Mouse (Mus musculus): Measurements from ENCODE around the gene Ttll11. TPM values are rescaled to one million over a fixed set of nuclear protein-coding genes. Genes with fewer than 3 reads are reported as not detected.

Ttll11 gene
- polyA plus RNA-seq, 1 experiment from 2014 or later = 0.63 TPM

DNA sequence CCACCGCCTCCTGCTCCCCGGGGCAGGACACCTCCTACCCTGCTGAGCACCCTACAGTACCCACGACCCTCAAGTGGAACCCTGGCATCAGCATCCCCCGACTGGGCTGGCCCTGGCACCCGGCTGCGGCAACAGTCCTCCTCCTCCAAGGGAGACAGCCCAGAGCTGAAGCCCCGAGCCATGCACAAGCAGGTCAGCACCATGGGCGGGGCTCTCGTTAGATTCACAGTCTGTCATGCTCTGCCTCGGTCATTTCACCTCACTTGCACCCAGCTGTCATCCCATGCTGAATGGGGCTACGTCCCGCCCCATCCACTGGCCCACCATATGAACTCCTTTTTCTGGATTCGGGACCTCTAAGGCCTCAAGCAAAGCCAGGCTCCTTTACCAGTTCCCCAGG is 259.2 kb downstream of the Ttll11 start:
- 78% methylated on average over 13 of the region's 13 CpGs for WGBS (ENCODE audit: insufficient replicate concordance)
- no peak overlapping the region for H3K9ac ChIP-seq
- no peak overlapping the region for H3K27ac ChIP-seq (replicated peaks)
- no peak for ATAC-seq (ENCODE audit: insufficient read depth)
- H3K36me3 ChIP-seq (replicated peaks) = peaks cover 30% of the 10 kb centered on the region; the same call in 1 of the 2 replicates
- H3K4me1 ChIP-seq (replicated peaks) = 0 out of 2 replicates have a peak, but pooled peaks cover 4% of the 10 kb centered on the region
- H3K4me2 ChIP-seq = no peak overlapping the region
- no peaks in the 10 kb centered on the region for H3K27me3 ChIP-seq
- no peaks in the 10 kb centered on the region for H3K9me3 ChIP-seq (replicated peaks)
- no peak overlapping the region for H3K4me3 ChIP-seq (replicated peaks)

DNA sequence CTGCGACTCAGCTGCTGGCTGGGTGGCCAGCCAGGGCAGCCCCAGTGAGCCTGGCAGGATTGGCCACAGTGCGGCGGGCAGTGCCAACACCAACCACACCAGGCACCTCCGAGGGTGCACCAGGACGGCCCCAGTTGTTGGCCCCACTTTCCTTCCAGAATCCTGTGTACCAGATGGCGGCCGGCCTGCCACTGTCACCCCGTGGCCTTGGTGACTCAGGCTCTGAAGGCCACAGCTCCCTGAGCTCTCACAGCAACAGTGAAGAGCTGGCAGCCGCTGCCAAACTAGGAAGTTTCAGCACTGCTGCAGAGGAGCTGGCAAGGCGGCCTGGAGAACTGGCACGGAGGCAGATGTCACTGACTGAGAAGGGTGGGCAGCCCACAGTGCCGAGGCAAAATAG is 259.6 kb downstream of the Ttll11 start:
- H3K36me3 ChIP-seq (replicated peaks) = peaks cover 30% of the 10 kb centered on the region; the same call in 1 of the 2 replicates
- no peak for ATAC-seq (ENCODE audit: insufficient read depth)
- H3K4me3 ChIP-seq (replicated peaks) = no peak overlapping the region
- WGBS (ENCODE audit: insufficient replicate concordance) = 72% methylated on average over 12 of the region's 12 CpGs
- H3K4me1 ChIP-seq (replicated peaks) = 0 out of 2 replicates have a peak, but pooled peaks cover 4% of the 10 kb centered on the region
- H3K9me3 ChIP-seq (replicated peaks) = no peaks in the 10 kb centered on the region
- no peak overlapping the region for H3K9ac ChIP-seq
- H3K27me3 ChIP-seq = no peaks in the 10 kb centered on the region
- no peak overlapping the region for H3K27ac ChIP-seq (replicated peaks)
- no peak overlapping the region for H3K4me2 ChIP-seq

DNA sequence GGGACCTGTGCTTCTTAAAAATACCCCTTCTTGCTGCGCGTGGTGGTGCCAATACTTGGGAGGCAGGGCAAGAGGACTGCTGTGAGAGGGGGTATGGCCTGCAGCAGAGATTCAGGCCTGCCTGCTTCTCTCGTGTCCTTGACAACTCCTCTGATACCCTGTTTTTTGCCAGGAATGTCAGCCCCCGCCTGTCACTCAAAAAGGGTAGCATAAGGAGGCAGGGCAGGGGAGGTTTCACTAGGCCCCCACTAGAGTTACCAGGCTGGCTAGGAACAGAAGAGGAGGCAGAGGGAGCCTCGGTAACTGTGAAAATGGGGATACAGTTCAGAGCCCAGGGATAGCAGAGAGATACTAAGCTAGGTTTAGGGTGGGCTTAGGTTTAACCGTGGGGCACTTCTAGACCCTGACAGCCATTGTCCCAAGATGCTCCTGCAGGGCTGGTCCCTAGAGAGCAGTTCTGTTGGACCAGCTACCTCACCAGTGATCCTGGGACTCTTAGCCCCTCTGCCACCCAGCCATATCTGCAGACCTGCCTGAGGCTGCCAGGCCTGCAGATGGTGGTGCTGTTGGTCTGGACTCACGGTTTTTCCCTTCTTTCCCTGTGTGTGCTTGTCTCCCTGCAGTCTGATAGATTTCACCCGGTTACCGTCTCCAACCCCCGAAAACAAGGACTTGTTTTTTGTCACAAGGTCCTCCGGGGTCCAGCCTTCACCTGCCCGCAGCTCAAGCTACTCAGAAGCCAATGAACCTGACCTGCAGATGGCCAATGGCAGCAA is 260.3 kb downstream of the Ttll11 start:
- Histone ChIP-seq H3K4me1 (replicated peaks) (0 out of 2 replicates have a peak, but pooled peaks cover 4% of the 10 kb centered on the region), H3K4me2 (no peak overlapping the region), H3K9ac (no peak overlapping the region), H3K27me3 (no peaks in the 10 kb centered on the region), H3K4me3 (replicated peaks) (no peak overlapping the region), H3K27ac (replicated peaks) (no peak overlapping the region), H3K36me3 (replicated peaks) (peaks cover 30% of the 10 kb centered on the region; the same call in 1 of the 2 replicates), H3K9me3 (replicated peaks) (no peaks in the 10 kb centered on the region)
- ATAC-seq (ENCODE audit: insufficient read depth) = no peak
- 77% methylated on average over 12 of the region's 12 CpGs for WGBS (ENCODE audit: insufficient replicate concordance)

DNA sequence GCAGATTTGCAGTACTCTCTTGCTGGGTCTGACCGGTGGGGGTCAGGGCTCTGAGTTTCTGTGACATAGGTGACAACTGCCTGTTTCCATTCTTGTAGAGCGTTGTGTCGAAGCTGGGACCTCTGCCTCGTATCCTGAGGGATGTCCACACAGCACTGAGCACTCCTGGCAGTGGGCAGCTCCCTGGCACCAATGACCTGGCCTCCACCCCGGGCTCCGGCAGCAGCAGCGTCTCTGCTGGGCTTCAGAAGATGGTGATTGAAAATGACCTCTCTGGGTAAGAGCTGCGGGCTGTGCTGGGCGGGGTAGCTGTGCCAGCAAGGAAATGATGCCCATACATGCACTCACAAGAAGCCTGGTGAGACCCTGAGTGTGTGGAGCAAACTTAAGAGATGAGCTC is 261.1 kb downstream of the Ttll11 start:
- no peak overlapping the region for H3K4me2 ChIP-seq
- no peak for ATAC-seq (ENCODE audit: insufficient read depth)
- H3K4me1 ChIP-seq (replicated peaks) = 0 out of 2 replicates have a peak, but pooled peaks cover 4% of the 10 kb centered on the region
- H3K9me3 ChIP-seq (replicated peaks) = no peaks in the 10 kb centered on the region
- H3K9ac ChIP-seq = no peak overlapping the region
- H3K27ac ChIP-seq (replicated peaks) = no peak overlapping the region
- peaks cover 28% of the 10 kb centered on the region; the same call in 1 of the 2 replicates for H3K36me3 ChIP-seq (replicated peaks)
- no peak overlapping the region for H3K4me3 ChIP-seq (replicated peaks)
- 73% methylated on average over 9 of the region's 9 CpGs for WGBS (ENCODE audit: insufficient replicate concordance)
- no peaks in the 10 kb centered on the region for H3K27me3 ChIP-seq

- H3K27ac ChIP-seq (replicated peaks) = no peak overlapping the region
- H3K36me3 ChIP-seq (replicated peaks) = peaks cover 25% of the 10 kb centered on the region; the same call in 1 of the 2 replicates
- WGBS (ENCODE audit: insufficient replicate concordance) = 60% methylated on average over 5 of the region's 5 CpGs
- H3K4me1 ChIP-seq (replicated peaks) = 0 out of 2 replicates have a peak, but pooled peaks cover 4% of the 10 kb centered on the region
- H3K27me3 ChIP-seq = no peaks in the 10 kb centered on the region
- no peak overlapping the region for H3K4me3 ChIP-seq (replicated peaks)
- H3K9ac ChIP-seq = no peak overlapping the region
- no peak for ATAC-seq (ENCODE audit: insufficient read depth)
- H3K9me3 ChIP-seq (replicated peaks) = no peaks in the 10 kb centered on the region
- no peak overlapping the region for H3K4me2 ChIP-seq
Observed at GRCm38 (mm10) chr2:35718003-35718500, 261.7 kb downstream of the Ttll11 start.

- H3K9ac ChIP-seq = no peak overlapping the region
- H3K36me3 ChIP-seq (replicated peaks) = peaks cover 14% of the 10 kb centered on the region; the same call in 1 of the 2 replicates
- WGBS (ENCODE audit: insufficient replicate concordance) = 13% methylated on average over 1 of the region's 1 CpGs
- no peak overlapping the region for H3K4me2 ChIP-seq
- H3K4me1 ChIP-seq (replicated peaks) = 0 out of 2 replicates have a peak, but pooled peaks cover 4% of the 10 kb centered on the region
- no peak overlapping the region for H3K4me3 ChIP-seq (replicated peaks)
- ATAC-seq (ENCODE audit: insufficient read depth) = no peak
- no peaks in the 10 kb centered on the region for H3K27me3 ChIP-seq
- no peaks in the 10 kb centered on the region for H3K9me3 ChIP-seq (replicated peaks)
- H3K27ac ChIP-seq (replicated peaks) = no peak overlapping the region
Observed at GRCm38 (mm10) chr2:35716175-35716574, 263.5 kb downstream of the Ttll11 start.

DNA sequence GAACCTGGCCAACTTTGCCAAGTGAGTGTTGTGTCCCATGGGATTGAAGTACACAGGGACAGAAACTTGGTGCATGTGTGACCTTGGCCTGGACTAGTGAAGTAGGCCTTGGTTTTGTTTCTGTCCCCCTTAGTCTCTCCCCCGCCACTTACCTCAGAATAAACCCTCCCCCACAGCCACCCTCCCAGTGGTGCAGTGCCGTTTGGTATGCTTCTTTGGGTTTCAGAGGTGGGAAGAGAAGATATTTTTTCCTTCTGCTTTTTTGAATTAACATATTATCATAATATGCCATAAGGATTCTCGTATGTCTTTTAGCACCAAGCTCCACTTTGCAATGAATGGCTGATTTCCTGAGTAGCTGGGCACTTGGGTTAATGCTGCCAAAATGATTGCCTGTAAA is 264.2 kb downstream of the Ttll11 start:
- ATAC-seq (ENCODE audit: insufficient read depth) = no peak
- H3K27ac ChIP-seq (replicated peaks) = no peak overlapping the region
- 0 out of 2 replicates have a peak, but pooled peaks cover 4% of the 10 kb centered on the region for H3K4me1 ChIP-seq (replicated peaks)
- no peak overlapping the region for H3K4me2 ChIP-seq
- H3K9me3 ChIP-seq (replicated peaks) = no peaks in the 10 kb centered on the region
- H3K9ac ChIP-seq = no peak overlapping the region
- WGBS (ENCODE audit: insufficient replicate concordance) = 54% methylated on average over 3 of the region's 3 CpGs
- no peaks in the 10 kb centered on the region for H3K27me3 ChIP-seq
- H3K4me3 ChIP-seq (replicated peaks) = no peak overlapping the region
- H3K36me3 ChIP-seq (replicated peaks) = peaks cover 13% of the 10 kb centered on the region; the same call in 1 of the 2 replicates

GRCm38 (mm10) chr2:35714742-35715167 is 265.0 kb downstream of the Ttll11 start:
- Histone ChIP-seq H3K27me3 (no peaks in the 10 kb centered on the region), H3K4me1 (replicated peaks) (0 out of 2 replicates have a peak, but pooled peaks cover 4% of the 10 kb centered on the region), H3K9me3 (replicated peaks) (no peaks in the 10 kb centered on the region), H3K9ac (no peak overlapping the region), H3K4me3 (replicated peaks) (no peak overlapping the region), H3K36me3 (replicated peaks) (0 out of 2 replicates have a peak, but pooled peaks cover 12% of the 10 kb centered on the region), H3K4me2 (no peak overlapping the region), H3K27ac (replicated peaks) (no peak overlapping the region)
- ATAC-seq (ENCODE audit: insufficient read depth) = no peak
- WGBS (ENCODE audit: insufficient replicate concordance) = 67% methylated on average over 8 of the region's 8 CpGs

DNA sequence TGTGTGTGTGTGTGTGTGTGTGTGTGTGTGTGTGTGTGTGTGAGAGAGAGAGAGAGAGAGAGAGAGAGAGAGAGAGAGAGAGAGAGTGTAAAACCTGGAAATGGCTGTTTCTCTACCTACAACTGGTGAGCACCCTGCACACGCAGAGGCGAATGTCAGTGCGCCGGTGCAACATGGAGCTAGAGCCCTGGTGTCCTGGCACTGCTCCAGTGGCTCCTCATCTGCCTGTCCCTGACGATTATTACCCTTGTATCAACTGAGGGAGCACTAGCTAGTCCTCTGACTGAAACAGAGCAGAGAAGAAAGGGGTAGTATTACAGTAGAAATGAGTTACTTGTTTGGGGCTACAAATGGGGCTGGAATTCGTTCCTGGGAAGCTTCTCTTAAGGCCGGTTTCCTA is 266.3 kb downstream of the Ttll11 start:
- H3K36me3 ChIP-seq (replicated peaks) = 0 out of 2 replicates have a peak, but pooled peaks cover 12% of the 10 kb centered on the region
- no peaks in the 10 kb centered on the region for H3K9me3 ChIP-seq (replicated peaks)
- H3K4me3 ChIP-seq (replicated peaks) = no peak overlapping the region
- H3K4me1 ChIP-seq (replicated peaks) = 0 out of 2 replicates have a peak, but pooled peaks cover 4% of the 10 kb centered on the region
- no peak for ATAC-seq (ENCODE audit: insufficient read depth)
- H3K9ac ChIP-seq = no peak overlapping the region
- no peak overlapping the region for H3K27ac ChIP-seq (replicated peaks)
- H3K27me3 ChIP-seq = no peaks in the 10 kb centered on the region
- no peak overlapping the region for H3K4me2 ChIP-seq
- 63% methylated on average over 7 of the region's 7 CpGs for WGBS (ENCODE audit: insufficient replicate concordance)

DNA sequence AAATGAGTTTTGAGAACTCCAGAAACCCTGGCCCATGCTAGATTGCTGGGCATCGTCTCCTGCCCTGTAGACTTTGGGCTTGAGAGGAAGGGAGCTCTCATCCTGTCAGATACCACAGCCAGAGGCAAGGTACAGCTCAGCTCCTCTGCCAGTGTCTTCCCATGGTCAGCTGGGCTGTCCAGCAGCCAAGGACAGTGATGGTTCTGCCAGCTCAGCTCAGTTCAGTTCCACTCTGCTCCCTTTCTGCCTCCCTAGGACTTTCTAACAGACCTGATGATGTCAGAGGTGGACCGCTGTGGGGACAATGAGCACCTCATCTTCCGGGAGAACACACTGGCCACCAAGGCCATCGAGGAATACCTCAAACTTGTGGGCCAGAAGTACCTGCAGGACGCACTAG is 267.1 kb downstream of the Ttll11 start:
- Histone ChIP-seq H3K9ac (no peak overlapping the region), H3K9me3 (replicated peaks) (no peaks in the 10 kb centered on the region), H3K27me3 (no peaks in the 10 kb centered on the region), H3K27ac (replicated peaks) (no peak overlapping the region), H3K4me3 (replicated peaks) (no peak overlapping the region), H3K36me3 (replicated peaks) (0 out of 2 replicates have a peak, but pooled peaks cover 12% of the 10 kb centered on the region), H3K4me2 (no peak overlapping the region), H3K4me1 (replicated peaks) (0 out of 2 replicates have a peak, but pooled peaks cover 4% of the 10 kb centered on the region)
- no peak for ATAC-seq (ENCODE audit: insufficient read depth)
- WGBS (ENCODE audit: insufficient replicate concordance) = 72% methylated on average over 5 of the region's 5 CpGs

DNA sequence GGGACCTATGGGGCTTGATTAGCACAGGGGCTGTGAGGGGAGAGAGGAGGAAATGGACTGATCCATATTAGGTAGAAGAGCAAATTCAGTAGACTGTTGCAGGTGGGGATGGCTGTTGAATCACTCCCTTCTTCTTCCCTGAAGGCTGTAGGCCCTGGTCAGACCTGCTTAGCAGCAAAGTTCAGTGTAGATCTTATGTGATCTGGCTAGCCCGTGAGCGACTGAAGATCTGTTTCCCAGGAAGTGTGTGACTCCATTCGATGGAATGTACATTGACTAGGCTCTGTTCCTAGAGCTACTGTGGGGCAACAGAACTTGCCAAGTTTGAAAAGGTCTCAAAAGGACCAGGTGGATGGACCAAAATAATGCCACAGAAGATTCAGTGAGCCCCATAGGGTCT is 276.5 kb downstream of the Ttll11 start:
- WGBS (ENCODE audit: insufficient replicate concordance) = 67% methylated on average over 3 of the region's 3 CpGs
- H3K27ac ChIP-seq (replicated peaks) = no peak overlapping the region
- no peaks in the 10 kb centered on the region for H3K36me3 ChIP-seq (replicated peaks)
- no peak for ATAC-seq (ENCODE audit: insufficient read depth)
- H3K4me2 ChIP-seq = no peak overlapping the region
- no peak overlapping the region for H3K9ac ChIP-seq
- H3K27me3 ChIP-seq = no peaks in the 10 kb centered on the region
- H3K4me1 ChIP-seq (replicated peaks) = no peaks in the 10 kb centered on the region
- no peaks in the 10 kb centered on the region for H3K9me3 ChIP-seq (replicated peaks)
- H3K4me3 ChIP-seq (replicated peaks) = no peak overlapping the region

Data from liver, embryonic 15.5 days (tissue).